Mouse (Mus musculus) heart, postnatal 0 days (tissue): ENCODE measurements at regions not wholly inside any gene's neighbourhood (a gene's known extent, or its start where the extent isn't known, plus 50 kb on each side); places are given as distances from the start of the nearest gene placed in this dataset.

Experiments
- ATAC-seq: fragments of 200-750 bp; cut with Nextera tagmentation; 2 replicates; pipeline ENCODE4 v1.8.0; 2017; ENCODE audit warnings: low read depth, moderate number of reproducible peaks, moderate library complexity; ENCODE audit not compliant: insufficient read depth
- DNase-seq: peaks from one replicate; pipeline ENCODE4 v3.0.0-alpha.2; 2016; ENCODE audit warnings: low spot score
- H3K27ac ChIP-seq: fragments of 300-500 bp; sonication (generic); 2 replicates; pipeline ENCODE4 v1.5.1; 2014; ENCODE audit warnings: low read depth, mild to moderate bottlenecking
- H3K27me3 ChIP-seq: fragments of 300-500 bp; sonication (generic); 2 replicates; pipeline ENCODE4 v1.6.1; 2014; ENCODE audit warnings: low read length, mixed read lengths; ENCODE audit not compliant: control insufficient read depth, insufficient read depth
- H3K36me3 ChIP-seq: fragments of 300-500 bp; sonication (generic); replicated peaks from 2 replicates; pipeline ENCODE4 v1.6.1; 2014; ENCODE audit warnings: low read length, mixed read lengths; ENCODE audit not compliant: control insufficient read depth, insufficient read depth
- H3K4me1 ChIP-seq: fragments of 300-500 bp; sonication (generic); 2 replicates; pipeline ENCODE4 v1.6.1; 2014; ENCODE audit warnings: antibody characterized with exemption; ENCODE audit not compliant: control insufficient read depth, insufficient read depth
- H3K4me2 ChIP-seq: fragments of 300-500 bp; sonication (generic); 2 replicates; pipeline ENCODE4 v1.6.1; 2014; ENCODE audit warnings: low read depth, mild to moderate bottlenecking, low read length, moderate library complexity
- H3K4me3 ChIP-seq: fragments of 300-500 bp; sonication (generic); 2 replicates; pipeline ENCODE4 v1.5.1; 2014; ENCODE audit warnings: low read depth, low read length
- H3K9ac ChIP-seq: fragments of 300-500 bp; sonication (generic); replicated peaks from 2 replicates; pipeline ENCODE4 v1.6.1; 2014; ENCODE audit warnings: low read depth, low read length, mixed read lengths
- H3K9me3 ChIP-seq: fragments of 300-500 bp; sonication (generic); replicated peaks from 2 replicates; pipeline ENCODE4 v1.6.1; 2016; ENCODE audit warnings: low read length; ENCODE audit not compliant: control insufficient read depth
- CTCF ChIP-seq: IDR thresholded peaks from 2 replicates; pipeline ENCODE4 v1.5.1; 2016; ENCODE audit warnings: antibody characterized with exemption, control low read depth, low read depth
- EP300 ChIP-seq: IDR thresholded peaks from 2 replicates; pipeline ENCODE4 v1.6.1; 2016; ENCODE audit warnings: antibody characterized with exemption, low read depth
- WGBS: fragments of 180-500 bp; shearing (Covaris S2); extraction: QIAGEN DNeasy Blood & Tissue Kit; methylation state at CpG from one replicate; pipeline ENCODE4 v1.1.7; 2014; 5-methylcytosine and 5-hydroxymethylcytosine counted together

- 84% methylated on average over 8 of the region's 8 CpGs for WGBS
- TF ChIP-seq CTCF (no peak), EP300 (no peak)
- H3K4me2 ChIP-seq = no peak overlapping the region
Observed at GRCm38 (mm10) chr5:103291219-103291618, 80.1 kb upstream of the Mapk10 start.

GRCm38 (mm10) chr5:103269206-103269605 is 58.1 kb upstream of the Mapk10 start:
- H3K27me3 ChIP-seq = no peaks in the 10 kb centered on the region
- TF ChIP-seq CTCF (no peak), EP300 (no peak)

More at GRCm38 (mm10) chr5:103291219-103291618, 80.1 kb upstream of the Mapk10 start:
- no peak for ATAC-seq
- Histone ChIP-seq H3K27ac (no peak overlapping the region), H3K9me3 (no peaks in the 10 kb centered on the region), H3K27me3 (no peaks in the 10 kb centered on the region), H3K9ac (no peak overlapping the region), H3K4me3 (no peak overlapping the region), H3K4me1 (no peaks in the 10 kb centered on the region), H3K36me3 (no peaks in the 10 kb centered on the region)
- DNase-seq = no peak

GRCm38 (mm10) chr5:103264903-103265302 is 53.8 kb upstream of the Mapk10 start:
- Histone ChIP-seq H3K4me3 (no peak overlapping the region), H3K4me1 (no peaks in the 10 kb centered on the region), H3K27me3 (no peaks in the 10 kb centered on the region), H3K9ac (no peak overlapping the region), H3K4me2 (no peak overlapping the region), H3K9me3 (no peaks in the 10 kb centered on the region), H3K36me3 (no peaks in the 10 kb centered on the region), H3K27ac (no peak overlapping the region)
- no peak for TF ChIP-seq CTCF
- no peak for TF ChIP-seq EP300
- 64% methylated on average over 2 of the region's 2 CpGs for WGBS
- DNase-seq (no peak), ATAC-seq (no peak)

More at GRCm38 (mm10) chr5:103269206-103269605, 58.1 kb upstream of the Mapk10 start:
- WGBS = 75% methylated on average over 6 of the region's 6 CpGs
- Histone ChIP-seq H3K4me2 (no peak overlapping the region), H3K4me1 (no peaks in the 10 kb centered on the region), H3K36me3 (no peaks in the 10 kb centered on the region), H3K27ac (no peak overlapping the region), H3K4me3 (no peak overlapping the region), H3K9me3 (no peaks in the 10 kb centered on the region), H3K9ac (no peak overlapping the region)
- ATAC-seq (no peak), DNase-seq (no peak)

- DNase-seq = no peak
- H3K4me3 ChIP-seq = no peak overlapping the region
- no peaks in the 10 kb centered on the region for H3K36me3 ChIP-seq
- no peaks in the 10 kb centered on the region for H3K9me3 ChIP-seq
- H3K27ac ChIP-seq = no peak overlapping the region
- TF ChIP-seq CTCF (no peak), EP300 (no peak)
- H3K4me1 ChIP-seq = no peaks in the 10 kb centered on the region
- WGBS = 72% methylated on average over 10 of the region's 10 CpGs
- no peak overlapping the region for H3K4me2 ChIP-seq
- no peak overlapping the region for H3K9ac ChIP-seq
- no peaks in the 10 kb centered on the region for H3K27me3 ChIP-seq
- no peak for ATAC-seq
Observed at GRCm38 (mm10) chr5:103261406-103261805, 50.3 kb upstream of the Mapk10 start.
